Mouse (Mus musculus): ENCODE measurements at regions not wholly inside any gene's neighbourhood (a gene's known extent, or its start where the extent isn't known, plus 50 kb on each side); places are given as distances from the start of the nearest gene placed in this dataset.

GRCm38 (mm10) chr14:14639102-14640015, 62.7 kb upstream of the Slc4a7 start:
- Histone ChIP-seq H3K36me3 (ENCODE audit: control insufficient read depth, insufficient read depth, low read length) (no peaks in the 10 kb centered on the region), H3K4me3 (ENCODE audit: insufficient read depth, low read depth, low read length) (no peak overlapping the region), H3K27ac (ENCODE audit: insufficient read depth, low read depth, low read length) (no peak overlapping the region), H3K4me1 (ENCODE audit: control insufficient read depth, insufficient read depth, low read length) (no peaks in the 10 kb centered on the region), H3K27me3 (replicated peaks; ENCODE audit: control insufficient read depth, insufficient read depth, low read length) (no peaks in the 10 kb centered on the region)
- TF ChIP-seq CTCF (conservative IDR thresholded peaks at IDR 0.05; ENCODE audit: insufficient read depth, insufficient read length, low read depth, low read length), result no peak
- TF ChIP-seq POLR2A (IDR thresholded peaks at IDR 0.05; ENCODE audit: low read depth, low read length), result no peak
- no peak for DNase-seq
- WGBS, result 56% methylated on average over 7 of the region's 7 CpGs

- H3K27ac ChIP-seq (ENCODE audit: insufficient read depth, low read depth, low read length), result no peak overlapping the region
Measured at GRCm38 (mm10) chr14:14640023-14640441, 62.0 kb upstream of the Slc4a7 start.

GRCm38 (mm10) chr14:14640557-14640956, 61.5 kb upstream of the Slc4a7 start:
- Histone ChIP-seq H3K27ac (ENCODE audit: insufficient read depth, low read depth, low read length) (no peak overlapping the region), H3K27me3 (replicated peaks; ENCODE audit: control insufficient read depth, insufficient read depth, low read length) (no peaks in the 10 kb centered on the region), H3K4me3 (ENCODE audit: insufficient read depth, low read depth, low read length) (no peak overlapping the region), H3K36me3 (ENCODE audit: control insufficient read depth, insufficient read depth, low read length) (no peaks in the 10 kb centered on the region), H3K4me1 (ENCODE audit: control insufficient read depth, insufficient read depth, low read length) (no peaks in the 10 kb centered on the region)
- DNase-seq, result no peak
- TF ChIP-seq CTCF (conservative IDR thresholded peaks at IDR 0.05; ENCODE audit: insufficient read depth, insufficient read length, low read depth, low read length) (no peak), POLR2A (IDR thresholded peaks at IDR 0.05; ENCODE audit: low read depth, low read length) (no peak)

More at GRCm38 (mm10) chr14:14640023-14640441, 62.0 kb upstream of the Slc4a7 start:
- no peak for TF ChIP-seq CTCF (conservative IDR thresholded peaks at IDR 0.05; ENCODE audit: insufficient read depth, insufficient read length, low read depth, low read length)
- TF ChIP-seq POLR2A (IDR thresholded peaks at IDR 0.05; ENCODE audit: low read depth, low read length), result no peak
- Histone ChIP-seq H3K4me1 (ENCODE audit: control insufficient read depth, insufficient read depth, low read length) (no peaks in the 10 kb centered on the region), H3K36me3 (ENCODE audit: control insufficient read depth, insufficient read depth, low read length) (no peaks in the 10 kb centered on the region), H3K27me3 (replicated peaks; ENCODE audit: control insufficient read depth, insufficient read depth, low read length) (no peaks in the 10 kb centered on the region), H3K4me3 (ENCODE audit: insufficient read depth, low read depth, low read length) (no peak overlapping the region)
- WGBS, result 33% methylated on average over 3 of the region's 3 CpGs
- DNase-seq, result no peak

GRCm38 (mm10) chr14:14643533-14643932, 58.5 kb upstream of the Slc4a7 start:
- no peaks in the 10 kb centered on the region for H3K27me3 ChIP-seq (replicated peaks; ENCODE audit: control insufficient read depth, insufficient read depth, low read length)
- no peak overlapping the region for H3K4me3 ChIP-seq (ENCODE audit: insufficient read depth, low read depth, low read length)
- H3K27ac ChIP-seq (ENCODE audit: insufficient read depth, low read depth, low read length), result no peak overlapping the region
- 77% methylated on average over 3 of the region's 3 CpGs for WGBS
- no peaks in the 10 kb centered on the region for H3K36me3 ChIP-seq (ENCODE audit: control insufficient read depth, insufficient read depth, low read length)
- no peak for TF ChIP-seq CTCF (conservative IDR thresholded peaks at IDR 0.05; ENCODE audit: insufficient read depth, insufficient read length, low read depth, low read length)
- no peaks in the 10 kb centered on the region for H3K4me1 ChIP-seq (ENCODE audit: control insufficient read depth, insufficient read depth, low read length)
- no peak for DNase-seq

- H3K36me3 ChIP-seq (ENCODE audit: control insufficient read depth, insufficient read depth, low read length), result no peaks in the 10 kb centered on the region
- no peaks in the 10 kb centered on the region for H3K27me3 ChIP-seq (replicated peaks; ENCODE audit: control insufficient read depth, insufficient read depth, low read length)
- H3K4me1 ChIP-seq (ENCODE audit: control insufficient read depth, insufficient read depth, low read length), result no peaks in the 10 kb centered on the region
- 72% methylated on average over 3 of the region's 3 CpGs for WGBS
- TF ChIP-seq POLR2A (IDR thresholded peaks at IDR 0.05; ENCODE audit: low read depth, low read length), result no peak
- TF ChIP-seq CTCF (conservative IDR thresholded peaks at IDR 0.05; ENCODE audit: insufficient read depth, insufficient read length, low read depth, low read length), result no peak
- H3K4me3 ChIP-seq (ENCODE audit: insufficient read depth, low read depth, low read length), result no peak overlapping the region
- H3K27ac ChIP-seq (ENCODE audit: insufficient read depth, low read depth, low read length), result no peak overlapping the region
- no peak for DNase-seq
Measured at GRCm38 (mm10) chr14:14645084-14645483, 57.0 kb upstream of the Slc4a7 start.
